Mouse (Mus musculus): ENCODE results near the gene Socs7. TPM values are rescaled to one million over a fixed set of nuclear protein-coding genes. Genes with fewer than 3 reads are reported as not detected.

Socs7 gene
- total RNA-seq, 1 experiment from 2014 or later: 18.3 TPM

GRCm38 (mm10) chr11:97387811-97388210 is 25.5 kb downstream of the Socs7 start:
- peak; percentile 70 for DNase-seq

GRCm38 (mm10) chr11:97389127-97389526 is 26.8 kb downstream of the Socs7 start:
- no peak for DNase-seq

- DNase-seq: no peak
These were observed 31.3 kb downstream of the Socs7 start for GRCm38 (mm10) chr11:97393658-97394057.

- no peak for DNase-seq
These were observed 31.8 kb downstream of the Socs7 start for GRCm38 (mm10) chr11:97394146-97394545.

- no peak for DNase-seq
These were observed 36.2 kb downstream of the Socs7 start for GRCm38 (mm10) chr11:97398506-97398905.

- DNase-seq: peak; percentile 91
These were observed 37.8 kb downstream of the Socs7 start for GRCm38 (mm10) chr11:97399958-97400710.

- peak; percentile 49 for DNase-seq
These were observed 38.7 kb downstream of the Socs7 start for GRCm38 (mm10) chr11:97401082-97401481.

- DNase-seq: no peak
These were observed 39.5 kb downstream of the Socs7 start for GRCm38 (mm10) chr11:97401686-97402435.

- no peak for DNase-seq
These were observed 40.4 kb downstream of the Socs7 start for GRCm38 (mm10) chr11:97402746-97403145.

GRCm38 (mm10) chr11:97403614-97404183 is 41.3 kb downstream of the Socs7 start:
- DNase-seq: no peak

GRCm38 (mm10) chr11:97404184-97404760 is 41.9 kb downstream of the Socs7 start:
- peak; percentile 73 for DNase-seq

GRCm38 (mm10) chr11:97404761-97405190 is 42.4 kb downstream of the Socs7 start:
- no peak for DNase-seq

- DNase-seq: peak; percentile 53
These were observed 44.0 kb downstream of the Socs7 start for GRCm38 (mm10) chr11:97406094-97406951.

- DNase-seq: no peak
These were observed 45.1 kb downstream of the Socs7 start for GRCm38 (mm10) chr11:97407456-97407855.

GRCm38 (mm10) chr11:97408171-97408570 is 45.8 kb downstream of the Socs7 start:
- DNase-seq: peak; percentile 87

- DNase-seq: no peak
These were observed 48.6 kb downstream of the Socs7 start for GRCm38 (mm10) chr11:97410958-97411357.

- DNase-seq: peak; percentile 40
These were observed 49.8 kb downstream of the Socs7 start for GRCm38 (mm10) chr11:97412117-97412516.

GRCm38 (mm10) chr11:97412808-97413347 is 50.5 kb downstream of the Socs7 start:
- no peak for DNase-seq

- peak; percentile 91 for DNase-seq
These were observed 53.0 kb downstream of the Socs7 start, which contains the start of gene Arhgap23 for GRCm38 (mm10) chr11:97415330-97415711. Gene Arhgap23, plus strand, starts transcription at chr11:97415533.

GRCm38 (mm10) chr11:97415712-97416636 is 53.6 kb downstream of the Socs7 start:
- peak; percentile 76 for DNase-seq
